Mouse (Mus musculus) mesoderm, embryonic 11.5 days (tissue): ENCODE results near the gene Nupr1.
A peak's percentile ranks its signal among the peaks of the same experiment; 100 is the strongest.

Experiments
- DNase-seq: peaks from one replicate; pipeline ENCODE4 v3.0.0-alpha.2; 2012; ENCODE audit warnings: low read depth, low spot score

Gene Nupr1

GRCm38 (mm10) chr7:126596414-126596813 is 34.2 kb downstream of the Nupr1 start:
- DNase-seq = no peak

- DNase-seq = no peak
These were observed 34.8 kb downstream of the Nupr1 start for GRCm38 (mm10) chr7:126595890-126596289.

- no peak for DNase-seq
These were observed 35.6 kb downstream of the Nupr1 start, which contains the start of gene Il27 for GRCm38 (mm10) chr7:126594862-126595561. Il27 (minus strand) TSS chr7:126594941.

GRCm38 (mm10) chr7:126587779-126588178 is 42.9 kb downstream of the Nupr1 start:
- peak; percentile 75 for DNase-seq

DNA sequence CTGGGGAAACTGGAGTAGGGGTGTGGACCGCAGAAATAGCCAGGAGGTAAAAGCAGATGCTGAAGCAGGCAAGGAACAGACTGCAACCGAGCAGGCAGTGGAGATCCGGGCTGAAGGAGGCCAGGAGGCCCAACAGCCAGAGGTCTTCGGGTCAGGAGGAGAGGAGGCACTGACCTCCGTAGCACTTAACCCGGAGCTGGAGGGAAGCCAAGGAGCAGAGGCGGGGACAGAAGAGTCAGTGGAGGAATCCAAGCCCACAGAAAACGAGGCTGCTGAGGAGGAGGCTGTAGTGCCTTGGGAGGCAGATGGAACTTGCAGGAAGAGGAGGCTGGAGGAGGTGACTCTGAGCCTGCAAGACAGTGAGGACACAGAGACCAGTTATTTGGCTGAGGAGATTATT is 43.8 kb downstream of the Nupr1 start:
- no peak for DNase-seq

DNA sequence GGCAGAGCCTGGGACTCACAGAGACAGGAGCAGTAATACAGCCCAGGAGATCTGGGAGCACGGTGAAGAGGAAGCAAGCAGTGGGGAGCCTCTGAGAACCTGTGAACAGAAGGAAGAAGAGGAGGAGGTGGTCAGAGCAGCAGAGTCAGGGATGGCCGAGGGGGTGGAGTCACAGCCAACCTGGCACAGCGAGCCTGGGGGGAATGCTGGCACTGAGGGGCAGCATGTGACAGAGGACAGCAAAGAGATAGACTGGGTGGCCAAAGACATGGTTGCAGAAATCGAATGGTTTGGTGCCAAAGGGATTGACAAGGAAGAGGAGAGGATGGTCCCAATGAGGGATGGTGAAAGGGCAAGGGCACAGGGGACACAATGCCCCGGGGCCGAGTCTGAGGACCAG is 44.9 kb downstream of the Nupr1 start, which contains the start of gene Cln3:
Gene Cln3, minus strand, starts transcription at position 101 of the 400 bp plus-strand sequence.
- no peak for DNase-seq

GRCm38 (mm10) chr7:126584506-126584977 is 46.1 kb downstream of the Nupr1 start, which contains the start of gene Apobr:
Apobr (plus strand) TSS chr7:126584942.
- DNase-seq = no peak

GRCm38 (mm10) chr7:126583761-126584160 is 46.9 kb downstream of the Nupr1 start:
- DNase-seq = no peak

DNA sequence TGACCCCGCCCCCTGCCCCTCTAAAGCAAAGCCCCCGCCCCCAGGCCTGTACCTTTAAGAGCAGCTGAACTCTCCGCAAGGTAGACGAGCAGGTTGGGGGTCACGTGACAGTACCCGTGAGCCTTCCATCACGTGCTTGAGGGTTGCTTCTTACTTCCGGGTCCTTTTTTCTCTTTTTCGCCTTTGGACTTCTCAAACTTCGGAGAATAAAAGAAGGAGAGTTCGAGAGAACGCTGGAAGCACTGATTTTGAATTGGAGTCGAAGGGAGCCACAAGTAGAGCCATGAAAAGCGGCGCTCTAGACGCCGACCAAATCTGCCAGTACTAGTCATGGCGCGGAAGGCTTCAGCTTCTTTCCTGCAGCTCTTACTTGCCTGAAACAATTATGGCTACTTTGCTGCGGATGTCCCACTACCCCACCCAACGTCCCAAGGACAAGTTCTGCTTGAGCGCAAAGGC is 47.4 kb downstream of the Nupr1 start:
- DNase-seq = peak; percentile 91

DNA sequence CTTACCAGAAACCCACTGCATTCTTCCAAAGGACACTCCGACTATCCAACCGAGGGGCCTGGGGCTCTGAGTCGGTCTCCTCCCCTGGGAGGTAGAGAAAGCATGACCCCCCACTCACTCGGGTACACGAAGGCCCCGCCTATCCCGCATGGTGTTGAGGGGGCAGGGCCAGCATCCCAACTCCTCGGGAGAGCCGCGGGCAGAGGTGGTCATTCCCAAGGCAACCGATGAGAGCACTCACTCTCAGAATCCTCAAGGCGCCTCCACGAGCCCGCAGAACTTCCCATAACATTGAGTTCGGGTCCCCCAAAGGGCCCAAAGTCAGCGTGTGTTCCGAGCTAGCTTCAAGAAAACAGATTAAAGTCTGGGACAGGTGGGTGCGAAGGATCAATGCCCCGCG is 47.9 kb downstream of the Nupr1 start:
- DNase-seq = peak; percentile 47

GRCm38 (mm10) chr7:126581661-126582060 is 49.0 kb downstream of the Nupr1 start:
- no peak for DNase-seq

DNA sequence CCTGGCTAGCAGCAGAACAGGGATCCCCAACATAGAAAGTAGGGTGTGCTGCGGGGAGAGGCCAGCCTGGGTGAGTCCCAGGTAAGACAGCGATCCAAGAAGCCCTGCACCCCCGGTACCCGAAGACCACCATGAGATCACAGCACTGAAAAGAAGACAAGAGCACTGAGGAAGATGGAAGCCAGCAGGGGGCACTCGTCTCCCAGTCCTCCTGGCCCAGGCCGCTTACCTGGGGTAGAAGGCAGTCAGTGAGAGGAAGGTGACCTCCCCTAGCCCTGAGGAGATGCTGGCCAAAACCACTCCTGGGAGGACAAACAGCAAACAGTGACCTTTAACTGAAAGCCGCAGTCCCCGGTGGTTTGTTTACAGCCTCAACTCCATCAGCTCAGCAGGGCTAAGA is 51.5 kb downstream of the Nupr1 start:
- no peak for DNase-seq

DNA sequence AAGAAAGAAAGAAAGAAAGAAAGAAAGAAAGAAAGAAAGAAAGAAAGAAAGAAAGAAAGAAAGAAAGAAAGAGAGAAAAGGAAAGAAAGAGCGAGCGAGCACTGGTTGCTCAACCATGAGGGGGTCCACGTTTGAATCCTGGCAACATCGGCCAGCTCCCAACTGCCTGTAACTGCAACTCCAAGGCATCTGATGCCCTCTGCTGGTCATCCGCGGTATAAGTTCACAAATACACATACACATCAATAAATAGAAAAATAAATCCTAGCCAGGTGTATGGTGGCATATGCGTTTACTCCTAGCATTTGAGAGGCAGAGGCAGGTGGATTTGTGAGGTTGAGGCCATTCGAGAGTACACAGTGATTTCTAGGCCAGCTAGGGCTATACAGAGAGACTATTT is 53.7 kb downstream of the Nupr1 start:
- peak; percentile 75 for DNase-seq
